Mouse (Mus musculus) hindlimb bud, embryonic 11.5 days (tissue): ENCODE data around the gene Babam2.

Experiments used
- DNase-seq: peaks from one replicate; pipeline ENCODE4 v3.0.0-alpha.2; 2012; ENCODE audit warnings: low read depth, low spot score; ENCODE audit errors: extremely low spot score

Babam2 gene

DNA sequence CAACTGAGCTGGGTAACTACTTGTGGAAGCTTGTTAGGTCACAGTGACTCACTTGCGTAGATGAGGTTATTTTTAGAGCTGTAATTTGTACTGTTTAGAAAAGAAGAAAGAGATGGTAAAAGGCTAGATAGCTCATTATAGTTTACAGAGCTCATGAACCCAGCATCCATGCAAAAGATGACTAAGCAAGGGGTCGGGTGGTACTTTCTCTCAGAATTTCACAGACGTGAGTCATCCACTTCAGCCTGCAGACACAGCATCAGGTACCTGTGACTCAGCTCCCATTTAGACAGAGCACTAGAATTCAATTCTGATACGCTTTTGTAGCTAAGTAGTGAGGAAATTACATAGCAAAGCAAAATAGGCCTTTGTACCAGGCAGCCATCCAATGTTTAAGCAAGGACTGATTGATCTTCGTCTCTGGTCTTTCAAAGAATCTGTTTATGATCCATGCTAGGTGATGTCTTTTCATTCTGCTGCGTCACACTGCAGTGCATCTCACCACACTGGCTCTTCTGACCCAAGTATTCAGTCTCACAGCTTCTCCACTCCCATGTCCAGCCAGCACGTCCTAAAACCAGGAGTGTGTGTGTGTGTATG, 338.3 kb downstream of the Babam2 start:
- DNase-seq = no peak

DNA sequence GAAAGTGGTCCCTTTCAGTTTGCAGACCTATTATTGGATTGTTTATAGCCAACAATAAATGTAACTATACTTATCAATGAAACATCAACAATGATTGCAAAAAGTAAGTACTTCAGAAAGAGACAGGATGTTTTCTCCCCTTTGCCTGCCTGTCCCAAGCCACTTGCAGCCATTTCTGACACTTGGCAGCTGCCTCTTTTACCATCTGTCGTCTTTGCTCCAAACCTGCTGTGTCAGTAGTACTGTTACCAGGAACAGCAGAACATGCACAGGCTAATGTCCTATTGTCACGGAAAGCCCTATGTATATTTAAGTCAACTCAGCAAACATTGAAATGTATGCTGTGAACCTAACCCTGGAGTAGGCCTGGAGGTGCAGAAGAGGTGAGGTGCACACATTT, 339.4 kb downstream of the Babam2 start:
- DNase-seq = no peak

DNA sequence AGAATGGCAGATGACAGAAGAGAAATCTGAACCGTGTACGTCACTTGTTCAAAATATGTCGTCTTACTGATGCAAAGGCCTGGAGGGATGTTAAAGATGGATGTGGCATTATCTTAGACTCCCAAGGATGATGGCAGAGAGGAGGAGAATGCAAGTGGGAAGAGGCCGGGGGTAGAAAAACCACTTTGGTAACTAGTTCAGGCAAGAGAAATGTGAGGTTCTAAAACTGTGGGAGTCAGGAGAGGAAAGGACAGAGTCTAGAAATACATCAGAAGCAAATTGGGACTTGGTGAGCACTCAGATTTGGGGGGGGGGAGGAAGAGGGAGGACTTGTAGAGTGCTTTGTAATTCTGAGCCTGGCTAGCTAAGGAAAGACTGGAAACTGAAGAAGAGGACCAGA, 340.1 kb downstream of the Babam2 start:
- no peak for DNase-seq

DNA sequence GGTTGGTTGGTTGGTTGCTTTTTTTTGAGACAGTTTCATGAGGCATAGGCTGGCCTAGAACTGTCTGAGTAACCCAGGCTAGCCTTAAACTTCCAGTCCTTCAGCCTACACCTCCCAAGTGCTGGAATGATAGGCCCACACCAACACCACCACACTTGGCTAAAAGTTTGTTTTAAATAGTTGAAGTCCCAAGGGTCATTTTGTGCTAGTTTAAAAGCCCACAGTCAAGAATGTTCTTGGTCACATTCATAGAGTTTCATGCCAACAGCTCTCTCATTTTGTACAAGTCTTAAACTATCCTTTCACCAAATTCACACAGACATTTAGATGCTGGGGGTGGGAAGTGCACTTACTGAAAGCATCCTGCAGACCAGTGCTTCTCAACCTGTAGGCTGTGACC, 341.5 kb downstream of the Babam2 start:
- DNase-seq = no peak

DNA sequence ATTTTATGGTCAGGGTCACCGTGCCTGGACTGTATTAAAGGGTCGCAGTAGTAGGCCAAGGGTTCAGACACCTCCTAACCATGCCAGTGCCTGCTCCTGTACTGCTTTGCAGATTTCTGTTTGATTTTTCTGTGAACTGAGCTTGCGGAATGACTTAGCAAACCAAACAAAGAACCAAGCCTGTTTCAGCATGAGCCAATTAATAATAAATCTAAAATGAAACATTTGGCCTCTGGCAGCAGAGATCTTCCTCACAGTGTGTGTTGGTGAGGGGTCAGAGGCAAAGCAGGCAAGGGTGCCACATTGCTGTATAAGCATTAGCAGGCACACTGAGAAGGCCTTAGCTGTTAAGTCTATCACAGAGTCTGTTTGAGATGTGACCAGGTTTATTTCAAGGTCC, 342.0 kb downstream of the Babam2 start:
- DNase-seq = no peak

DNA sequence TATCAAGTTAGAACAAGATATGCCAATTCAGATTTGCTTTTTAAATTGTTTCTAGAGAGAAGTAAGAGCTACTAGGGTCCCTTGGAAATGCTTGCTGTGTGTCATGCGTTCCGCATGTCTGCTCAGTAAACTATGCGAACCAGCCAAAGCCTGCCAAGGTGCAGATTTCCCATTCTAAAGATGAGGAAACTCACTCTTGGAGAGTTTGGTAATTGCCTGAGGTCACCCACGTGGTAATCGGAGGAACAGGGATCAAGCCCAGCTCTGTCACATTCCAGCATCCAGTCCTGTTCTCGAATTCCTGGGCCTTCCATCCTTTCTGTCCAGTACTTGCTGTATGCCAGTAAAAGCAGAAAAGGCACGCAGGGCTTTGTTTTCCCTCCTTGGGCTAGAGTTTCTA, 345.7 kb downstream of the Babam2 start:
- no peak for DNase-seq

DNA sequence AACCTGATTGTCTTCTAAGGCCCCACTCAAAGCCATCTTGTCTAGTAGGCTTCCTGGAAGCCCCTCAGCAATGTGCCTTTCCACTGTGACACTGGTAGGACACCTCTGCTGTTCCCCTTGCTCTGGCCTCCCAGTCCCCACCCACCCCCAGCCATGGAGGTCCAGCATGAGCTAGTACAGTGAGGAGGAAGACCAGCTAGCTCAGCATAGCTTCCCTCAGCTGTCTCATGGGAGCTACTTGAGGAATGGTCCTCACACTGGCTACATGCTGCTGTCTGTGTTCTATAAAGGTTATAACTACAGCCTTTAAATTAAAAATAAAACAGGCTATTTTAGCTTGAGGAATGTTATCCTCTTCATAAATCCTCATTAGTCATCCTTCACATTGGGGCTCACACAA, 346.5 kb downstream of the Babam2 start:
- DNase-seq = no peak

DNA sequence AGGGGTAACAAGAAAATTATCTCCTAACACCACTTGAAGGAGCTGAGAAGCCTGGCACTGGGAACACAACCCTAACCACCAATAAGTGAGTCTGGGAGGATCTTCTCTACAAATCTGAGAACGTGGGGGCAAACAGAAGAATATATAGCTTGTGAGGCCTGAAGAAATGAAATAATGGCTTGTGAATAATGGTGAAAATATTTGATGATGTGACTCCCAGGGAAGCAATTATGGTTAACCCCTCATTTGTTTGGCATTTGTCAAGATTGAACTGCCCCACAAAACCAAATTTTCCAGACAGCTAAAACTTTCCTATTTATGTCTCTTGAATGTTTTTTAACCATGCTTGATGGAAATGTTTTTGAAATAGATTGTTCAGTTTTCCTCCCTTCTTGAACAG, 354.4 kb downstream of the Babam2 start:
- no peak for DNase-seq

DNA sequence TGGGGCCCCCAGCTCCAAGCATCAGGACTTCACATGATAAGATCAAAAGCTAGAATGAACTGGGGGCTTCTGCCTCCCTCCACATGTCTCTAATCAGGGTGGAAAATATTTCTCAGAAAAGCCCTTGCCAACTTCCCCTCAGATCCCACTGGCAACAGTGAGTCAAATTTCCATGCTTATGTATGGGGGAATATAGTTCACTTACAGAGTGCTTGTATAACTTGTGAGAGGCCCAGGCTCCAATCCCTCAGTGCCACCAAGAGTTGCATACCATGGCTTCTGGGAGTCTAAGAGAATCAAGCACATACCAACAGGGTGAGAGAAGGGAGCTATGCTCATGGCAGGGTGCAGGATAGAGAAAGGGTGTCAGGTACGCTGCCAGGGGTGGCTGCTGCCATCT, 355.0 kb downstream of the Babam2 start:
- DNase-seq = no peak

DNA sequence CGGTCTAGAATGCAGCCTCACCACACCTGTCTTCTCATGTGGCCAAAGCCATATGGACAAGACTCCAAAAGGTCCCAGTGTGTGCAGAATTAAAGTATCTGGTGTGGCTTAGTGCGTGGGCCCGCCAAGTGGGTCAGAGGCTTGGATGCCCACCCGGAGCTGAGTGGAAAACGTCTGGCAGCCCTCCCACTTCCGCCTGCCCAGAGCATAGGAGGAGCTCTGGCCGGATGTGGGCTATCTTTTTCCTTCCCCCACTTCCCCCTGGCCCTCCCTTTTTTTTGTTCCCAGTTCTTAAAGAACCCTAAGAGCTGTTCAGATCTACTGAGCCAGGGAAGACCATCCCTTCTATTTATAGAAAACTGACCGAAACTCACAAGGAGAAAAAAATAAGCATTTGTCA, 356.0 kb downstream of the Babam2 start:
- no peak for DNase-seq

DNA sequence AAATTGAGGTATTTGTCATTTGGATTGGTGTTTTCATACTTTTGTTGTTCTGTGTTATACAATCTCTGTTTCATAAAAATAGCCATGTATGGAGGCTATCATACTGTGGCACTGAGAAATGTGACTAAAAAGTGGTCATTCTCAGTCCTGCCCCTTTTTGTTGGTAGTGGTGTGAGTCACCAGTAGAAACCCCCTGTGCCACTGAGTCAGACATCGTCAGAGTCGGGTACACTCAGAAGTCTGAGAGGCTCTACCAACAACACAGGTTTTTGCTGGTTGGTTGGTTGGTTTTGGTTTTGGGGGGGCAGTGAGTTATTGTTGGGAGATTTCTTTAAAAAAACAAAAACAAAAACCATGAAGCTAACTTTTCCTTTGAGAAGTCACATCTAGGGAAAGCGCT, 358.2 kb downstream of the Babam2 start:
- no peak for DNase-seq

DNA sequence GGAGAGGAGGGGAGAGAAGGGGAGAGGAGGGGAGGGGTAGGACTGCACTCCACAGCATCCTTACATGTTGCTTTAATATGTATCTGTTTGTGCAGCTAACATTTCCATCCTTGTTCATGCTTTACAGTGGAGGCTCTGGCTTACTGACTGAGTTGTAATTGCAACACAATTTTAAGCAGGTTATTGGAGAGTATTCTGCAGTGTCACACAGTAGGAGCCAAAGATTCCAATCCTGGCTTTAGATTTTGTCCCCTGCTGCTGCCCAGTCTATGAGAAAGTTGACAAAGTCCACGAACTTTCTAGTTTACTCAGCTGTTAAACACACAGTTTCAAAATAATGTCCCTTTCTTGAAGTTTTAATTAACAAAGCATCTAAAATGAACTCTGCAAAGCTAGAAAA, 358.6 kb downstream of the Babam2 start:
- DNase-seq = no peak

DNA sequence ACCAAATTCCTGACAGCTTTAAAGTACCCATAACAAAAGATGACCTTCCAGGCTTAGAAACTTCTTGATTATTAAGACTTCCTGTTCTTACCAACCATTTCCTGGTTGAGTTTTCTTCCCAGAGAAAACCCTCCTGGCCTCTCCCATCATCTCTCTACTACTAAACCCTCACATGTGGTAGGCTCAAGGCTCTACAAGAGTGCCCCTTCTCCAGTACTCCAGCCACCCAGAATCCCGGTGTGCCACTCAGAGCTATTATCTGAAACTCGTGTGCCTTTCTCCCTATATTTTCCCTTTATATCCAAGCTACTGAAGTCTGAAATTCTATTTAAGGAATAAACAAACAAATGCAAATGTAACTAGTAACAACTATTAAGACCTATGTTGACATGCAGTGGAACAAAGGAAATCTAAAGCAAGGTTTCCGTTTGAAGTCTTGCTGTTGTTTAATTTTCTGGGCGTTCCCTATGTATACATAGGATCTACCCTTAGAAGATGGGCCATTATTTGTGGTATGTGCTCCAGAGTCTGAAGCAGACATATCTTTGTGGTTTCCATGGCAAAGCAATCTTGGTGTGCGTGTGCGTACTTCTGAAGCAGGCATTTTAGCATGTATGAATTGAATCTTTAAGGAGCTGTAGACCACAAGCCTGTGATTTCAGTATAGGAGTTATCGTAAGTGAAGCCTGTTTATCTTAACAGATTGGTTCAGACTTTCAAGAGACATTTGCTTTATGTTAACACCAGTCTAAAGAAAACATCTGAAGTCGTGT, 361.2 kb downstream of the Babam2 start:
- no peak for DNase-seq

DNA sequence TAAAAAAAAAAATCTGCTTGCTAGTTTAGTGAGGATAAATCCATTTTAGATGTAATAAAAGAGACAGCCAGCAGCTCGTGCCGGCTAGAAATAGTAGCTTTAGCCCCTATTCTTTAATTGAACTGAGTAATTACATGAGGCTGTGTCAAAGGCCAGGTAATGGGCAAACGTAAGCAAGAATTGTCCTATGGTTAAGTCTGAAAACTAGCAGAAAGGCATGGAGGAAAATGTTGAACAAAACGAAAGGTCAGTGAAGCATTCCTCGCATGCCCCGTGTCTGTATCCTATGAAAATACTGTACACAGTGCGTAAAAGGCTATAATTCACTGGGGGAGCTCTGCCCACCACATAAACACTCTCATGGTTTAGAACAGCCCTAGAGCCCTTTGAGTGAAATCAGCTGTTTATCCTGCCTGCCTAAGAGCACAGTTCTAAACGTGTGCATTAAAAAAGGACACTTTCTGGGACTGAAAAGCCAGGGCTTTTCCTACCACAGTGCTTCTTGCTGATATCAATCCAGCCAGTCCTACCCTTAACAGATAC, 361.8 kb downstream of the Babam2 start:
- no peak for DNase-seq

DNA sequence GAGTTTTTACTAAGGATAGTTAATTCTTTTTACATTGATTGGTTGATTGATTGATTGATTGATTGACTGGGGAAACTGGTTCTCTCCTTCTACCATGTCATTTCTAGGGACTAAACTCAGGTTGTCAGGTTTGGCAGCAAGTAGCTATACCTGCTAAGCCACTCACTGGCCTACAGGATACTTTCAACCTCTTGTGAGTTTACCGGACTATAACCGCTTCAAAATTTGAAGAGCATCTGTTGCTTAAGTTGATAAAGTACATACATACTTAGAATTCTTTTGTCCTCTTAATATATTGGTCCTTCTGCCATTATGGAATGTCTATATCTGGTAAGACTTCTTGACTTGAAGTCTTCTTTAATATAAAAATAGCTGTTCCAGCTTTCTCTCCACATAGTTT, 363.0 kb downstream of the Babam2 start:
- DNase-seq = no peak

DNA sequence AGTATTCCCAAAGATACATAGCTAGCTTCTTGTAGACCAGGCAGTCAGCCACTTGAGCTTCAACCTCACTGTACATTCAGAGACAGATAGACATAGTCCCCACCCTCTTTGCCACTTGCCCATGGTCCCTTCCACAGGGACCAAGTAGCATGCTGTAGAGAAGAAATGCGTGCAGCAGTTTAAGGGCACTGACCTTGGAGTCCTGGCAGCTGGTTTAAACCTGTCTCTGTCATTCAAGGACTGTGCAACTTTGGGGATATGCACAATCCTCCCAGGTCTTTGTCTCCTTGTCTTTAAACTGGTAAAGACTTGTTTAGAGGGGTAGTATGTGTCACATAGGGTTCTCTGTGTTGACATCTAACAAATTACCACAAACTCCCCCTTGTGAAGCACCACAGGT, 364.4 kb downstream of the Babam2 start:
- no peak for DNase-seq

DNA sequence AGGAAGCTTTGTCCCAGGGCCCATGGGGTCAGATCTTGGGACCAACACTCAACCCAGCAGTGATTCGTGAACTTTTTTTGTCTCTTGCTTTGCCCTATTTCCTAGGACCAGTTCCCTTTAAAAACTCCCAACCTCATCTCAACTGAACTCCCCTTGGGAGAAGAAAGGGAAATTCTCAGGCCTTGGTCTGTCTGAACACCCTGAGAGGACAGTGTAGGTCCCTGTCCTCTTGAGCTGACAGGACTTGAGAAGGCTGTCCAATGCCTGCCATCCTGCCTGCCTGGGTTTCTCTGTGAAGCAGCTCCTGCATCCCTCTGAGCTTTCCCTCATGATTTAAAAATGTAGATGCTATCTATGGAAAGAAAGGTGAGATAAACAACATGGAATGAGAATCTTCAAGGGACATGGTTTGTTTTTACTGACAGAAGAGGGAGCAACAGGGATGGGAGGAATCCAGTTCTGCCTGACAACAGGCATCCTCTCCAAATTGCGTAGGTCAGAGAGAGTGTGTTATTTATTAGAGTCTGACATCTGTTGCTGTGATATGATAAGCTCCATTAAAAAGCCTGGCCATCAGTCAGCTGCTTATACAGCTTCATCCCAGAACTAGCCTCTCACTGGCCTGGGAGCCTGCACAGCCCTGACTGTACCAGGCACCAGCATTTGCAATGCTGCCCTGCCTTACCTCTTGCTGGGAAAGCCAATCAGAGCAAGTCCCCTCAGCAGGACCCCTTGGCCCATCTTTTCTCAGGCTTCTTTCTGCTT, 367.0 kb downstream of the Babam2 start:
- DNase-seq = no peak

DNA sequence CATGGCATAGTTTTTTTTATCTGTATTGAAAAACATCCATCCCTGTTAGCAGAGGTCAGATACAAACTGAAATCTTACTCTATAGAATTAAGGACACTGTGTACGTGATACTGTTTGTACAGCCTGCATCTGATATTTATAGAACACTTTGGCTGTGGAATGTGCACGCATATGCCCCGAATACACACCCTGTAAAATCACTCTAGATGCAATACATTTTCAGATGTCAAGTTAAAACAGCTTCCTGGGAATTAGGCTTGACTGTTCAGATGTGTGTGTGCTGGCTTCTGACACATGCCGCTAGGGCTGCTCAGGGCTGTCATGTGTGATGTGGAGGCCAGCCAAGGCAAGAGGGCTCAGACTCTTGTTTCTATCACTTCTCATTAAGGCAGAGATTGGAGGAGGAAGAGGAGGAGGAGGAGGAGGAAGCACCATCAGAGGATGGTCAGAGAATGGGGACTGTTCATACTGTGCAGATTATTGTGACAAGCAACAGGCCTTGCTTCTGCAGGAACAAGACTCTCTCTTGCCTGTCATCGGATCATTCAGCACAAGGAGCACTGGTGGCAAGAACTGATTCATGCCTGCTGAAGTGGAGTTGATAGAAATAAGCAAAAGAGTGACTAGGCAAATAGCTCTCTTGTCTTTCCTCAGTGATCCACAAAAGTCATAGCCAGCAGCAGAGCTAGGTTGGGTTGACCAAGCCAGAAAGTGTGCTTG, 368.7 kb downstream of the Babam2 start:
- no peak for DNase-seq

DNA sequence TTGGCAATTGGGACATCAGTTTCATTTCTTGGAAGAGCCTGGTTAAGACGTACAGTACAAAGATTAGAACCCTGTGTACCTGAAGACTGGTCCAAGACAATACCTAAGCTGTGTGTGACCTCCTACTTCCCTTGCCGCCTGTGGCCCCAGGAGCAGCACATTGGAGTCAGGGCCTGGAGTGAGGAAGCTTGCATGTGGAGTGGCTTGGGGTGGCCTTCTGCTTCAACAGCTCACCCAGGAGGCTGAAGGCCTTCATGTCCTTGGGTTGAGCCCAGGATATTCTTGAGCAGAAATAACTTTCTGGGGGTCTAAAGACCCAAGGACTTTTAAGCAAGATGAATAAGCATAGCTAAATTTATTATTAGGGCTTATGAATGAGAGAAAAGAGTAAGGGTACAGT, 369.4 kb downstream of the Babam2 start:
- DNase-seq = no peak

DNA sequence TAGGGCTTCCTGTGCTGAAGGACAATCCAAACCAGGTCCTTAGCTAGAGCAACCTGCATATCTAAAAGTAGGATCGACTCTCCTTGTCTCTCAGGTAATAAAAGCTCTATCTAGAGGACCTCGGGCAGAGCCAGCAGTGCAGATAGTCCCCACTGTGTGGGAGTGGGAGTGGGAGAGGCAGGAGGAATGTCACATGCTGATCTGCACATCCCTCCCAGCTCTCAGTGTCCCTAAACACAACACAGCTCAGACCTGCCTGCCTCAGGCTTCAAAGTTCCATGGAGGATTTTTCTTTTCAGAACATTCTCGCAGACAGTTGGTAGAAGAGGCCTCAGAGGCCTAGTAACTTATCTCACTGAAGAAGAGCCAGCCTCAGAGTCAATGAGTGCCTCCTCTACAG, 371.1 kb downstream of the Babam2 start:
- DNase-seq = no peak

DNA sequence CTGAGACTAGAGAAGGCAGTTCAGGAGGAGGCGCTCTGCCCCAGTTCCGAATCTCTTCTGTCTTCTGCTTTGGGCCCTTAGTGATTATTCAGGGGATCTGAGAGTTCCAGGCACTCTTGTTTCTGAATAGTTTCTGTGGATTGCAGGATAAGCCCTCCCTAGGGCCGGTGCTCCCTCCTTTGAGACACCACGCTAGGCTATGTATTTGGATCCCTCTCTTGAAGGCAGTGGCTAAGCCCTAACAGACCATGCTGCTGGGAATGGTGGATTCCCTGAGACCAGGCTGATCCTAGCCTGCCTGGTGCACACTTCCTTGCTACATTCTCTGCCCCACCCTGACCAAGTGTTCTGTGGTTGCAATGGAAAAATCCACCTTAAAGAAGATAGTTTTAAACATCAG, 371.6 kb downstream of the Babam2 start:
- DNase-seq = no peak
